Mouse (Mus musculus) ovary, postnatal 14 days (tissue): ENCODE data around the gene Ndufs1.
"Not testable (repeated sequence)": the region's sequence is repeated elsewhere in the genome, so short reads cannot be mapped to it uniquely, and the experiment has no call there.

Experiments
- DNase-seq: peaks from one replicate; pipeline ENCODE4 v3.0.0; 2022; ENCODE audit warnings: low spot score

The Ndufs1 gene

GRCm38 (mm10) chr1:63176604-63177421, at the start of gene Ndufs1, which contains the start of gene Eef1b2:
TSS of gene Ndufs1 (minus strand) at chr1:63176833.
TSS of gene Eef1b2 (plus strand) at chr1:63176825.
- peak; percentile 96 for DNase-seq

DNA sequence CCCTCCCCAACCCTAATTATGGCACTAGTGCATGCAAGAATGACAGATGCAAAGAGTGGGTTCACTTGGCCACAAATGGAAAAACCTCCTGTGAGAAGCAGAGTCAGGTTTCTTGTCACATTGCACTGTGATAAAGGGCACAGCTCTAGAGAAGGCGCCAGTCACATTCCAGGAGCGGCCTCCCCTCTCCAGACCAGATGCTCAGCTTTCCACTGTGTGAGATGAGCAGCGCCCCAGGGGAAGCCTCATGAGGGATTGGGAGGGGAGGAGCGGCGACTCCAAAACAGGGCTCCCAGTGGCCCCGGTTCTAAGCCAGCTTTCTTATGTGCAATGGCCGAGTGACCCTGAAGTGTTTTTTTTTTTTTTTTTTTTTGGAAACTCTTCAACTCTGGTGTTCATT, 49.3 kb upstream of the Ndufs1 start:
- DNase-seq, result no peak

GRCm38 (mm10) chr1:63225009-63225408, 48.4 kb upstream of the Ndufs1 start:
- DNase-seq, result no peak

DNA sequence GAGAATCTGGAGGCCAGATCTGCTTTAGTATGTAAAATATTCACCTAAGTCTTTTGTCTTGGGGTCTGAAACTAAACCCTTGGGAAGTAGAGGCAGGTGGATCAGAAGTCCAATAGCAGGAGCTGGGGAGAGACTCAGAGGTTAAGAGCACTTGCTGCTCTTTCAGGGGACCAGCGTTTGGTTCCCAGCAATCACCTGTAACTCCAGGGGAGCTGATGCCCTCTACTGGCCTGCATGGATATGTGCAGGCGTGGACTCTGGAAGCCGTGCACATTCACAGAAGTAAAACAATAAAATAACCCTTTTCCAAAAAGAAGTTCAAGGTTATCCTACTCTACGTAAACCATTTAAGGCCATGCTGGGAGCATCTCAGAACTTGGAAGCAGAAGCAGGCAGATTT, 42.6 kb upstream of the Ndufs1 start:
- DNase-seq, result no peak

DNA sequence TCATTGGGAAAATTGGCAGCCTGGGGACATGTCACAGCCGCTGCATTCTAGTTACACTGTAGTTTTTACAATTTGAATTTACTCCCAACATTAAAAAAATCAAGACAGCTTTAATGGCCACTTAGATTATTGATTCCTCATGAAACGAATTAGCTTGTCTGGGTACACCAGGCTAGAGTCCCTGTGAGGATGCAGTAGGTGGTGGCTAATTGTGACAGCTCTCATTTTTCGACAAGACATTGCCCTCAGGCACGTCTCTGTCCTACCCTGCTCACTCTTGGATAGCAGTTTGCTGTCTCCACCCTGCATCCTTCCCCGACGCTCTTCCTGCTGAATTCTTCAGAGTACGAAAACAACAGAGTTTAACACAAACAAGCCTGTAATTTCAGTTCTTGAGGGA, 38.0 kb upstream of the Ndufs1 start:
- no peak for DNase-seq

- DNase-seq, result no peak
Measured at GRCm38 (mm10) chr1:63214271-63214558, 37.6 kb upstream of the Ndufs1 start, which contains the start of gene Gpr1. TSS of gene Gpr1 (minus strand) at chr1:63214543.

DNA sequence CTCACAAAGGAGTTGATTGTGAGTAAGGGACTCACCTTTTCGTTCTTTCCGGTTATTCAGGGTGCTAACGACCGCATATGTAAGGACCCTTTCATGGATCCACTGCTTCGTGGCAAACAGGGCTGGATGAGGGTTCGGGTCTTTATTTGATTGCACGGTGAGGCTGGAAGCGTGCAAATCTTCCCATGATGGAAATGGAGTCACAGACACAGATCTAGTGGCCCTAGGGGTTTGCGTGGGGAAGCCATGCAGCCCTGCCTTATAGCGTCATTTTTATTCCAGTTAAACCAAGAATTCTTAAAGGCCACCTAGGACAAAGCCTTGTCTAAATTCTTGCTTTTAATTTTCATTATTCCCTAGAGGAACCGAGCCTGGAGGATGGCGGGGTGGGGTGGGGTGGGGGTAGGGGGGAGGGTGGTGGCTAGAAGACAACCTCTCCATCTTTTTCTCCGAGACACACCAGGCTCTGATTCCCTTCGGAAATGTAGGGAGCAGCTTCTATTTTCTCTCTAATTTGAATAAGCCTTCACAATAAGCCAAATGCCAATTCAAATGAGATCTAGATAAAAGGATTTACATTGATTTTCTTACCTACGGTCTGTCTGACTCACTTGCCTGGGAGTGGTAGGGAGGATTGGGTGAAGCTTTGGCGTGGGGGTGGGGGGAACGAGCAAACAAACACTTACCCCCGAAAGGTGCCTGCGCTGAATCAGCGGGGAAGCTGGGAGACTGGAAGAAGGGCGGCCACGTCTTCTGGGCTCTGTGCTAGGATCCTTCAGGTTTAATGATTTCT, 37.0 kb upstream of the Ndufs1 start:
- no peak for DNase-seq

GRCm38 (mm10) chr1:63209861-63210529, 33.4 kb upstream of the Ndufs1 start:
- DNase-seq, result no peak

- no peak for DNase-seq
Measured at GRCm38 (mm10) chr1:63207607-63208006, 31.0 kb upstream of the Ndufs1 start.

GRCm38 (mm10) chr1:63204660-63205394, 28.2 kb upstream of the Ndufs1 start:
- no peak for DNase-seq

- no peak for DNase-seq
Measured at GRCm38 (mm10) chr1:63203950-63204659, 27.5 kb upstream of the Ndufs1 start.

DNA sequence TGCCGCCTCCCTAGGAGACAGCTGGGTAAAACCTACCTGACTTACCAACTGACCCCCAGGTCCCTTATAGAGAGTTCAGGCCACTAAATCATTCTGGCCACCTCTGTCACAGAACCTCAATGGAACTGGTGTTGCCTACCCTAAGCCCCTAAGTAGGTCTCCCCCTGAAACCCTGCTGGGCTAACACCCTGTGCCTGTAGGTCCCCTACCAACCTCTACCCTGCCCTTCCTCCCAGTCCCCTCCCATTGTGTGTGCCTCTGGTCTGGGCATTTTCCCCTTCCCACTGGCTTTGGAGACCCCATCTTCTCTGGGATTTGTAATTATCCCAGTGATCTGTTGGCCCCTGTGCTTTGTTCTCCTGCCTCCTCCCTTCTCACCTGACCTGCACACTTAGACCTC, 26.8 kb upstream of the Ndufs1 start:
- DNase-seq, result no peak

- DNase-seq, result no peak
Measured at GRCm38 (mm10) chr1:63201672-63202071, 25.0 kb upstream of the Ndufs1 start.

DNA sequence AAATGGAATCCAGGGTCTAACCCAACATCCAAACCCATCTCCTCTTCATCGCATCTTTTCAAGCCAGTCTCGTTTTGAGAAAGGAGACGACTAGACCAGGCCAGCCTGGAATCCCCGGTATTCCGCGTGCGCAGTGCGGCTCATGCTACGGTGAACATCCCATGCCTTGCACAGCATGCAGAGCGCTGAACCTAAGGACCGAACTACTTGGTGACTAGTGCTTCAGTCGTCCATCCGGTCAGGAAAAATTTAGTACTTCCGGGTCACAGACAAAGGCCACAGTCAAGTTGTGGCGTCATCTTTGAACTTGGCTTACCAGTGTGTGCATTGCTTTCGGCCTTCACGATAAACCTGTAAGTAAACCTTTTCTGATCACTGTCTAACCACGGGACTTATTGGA, 23.7 kb upstream of the Ndufs1 start:
- no peak for DNase-seq

GRCm38 (mm10) chr1:63199387-63199786, 22.8 kb upstream of the Ndufs1 start:
- DNase-seq, result no peak

- DNase-seq, result no peak
Measured at GRCm38 (mm10) chr1:63195848-63196512, 19.3 kb upstream of the Ndufs1 start.

GRCm38 (mm10) chr1:63192306-63193065, 15.9 kb upstream of the Ndufs1 start:
- no peak for DNase-seq

- DNase-seq, result no peak
Measured at GRCm38 (mm10) chr1:63190851-63191250, 14.2 kb upstream of the Ndufs1 start.

DNA sequence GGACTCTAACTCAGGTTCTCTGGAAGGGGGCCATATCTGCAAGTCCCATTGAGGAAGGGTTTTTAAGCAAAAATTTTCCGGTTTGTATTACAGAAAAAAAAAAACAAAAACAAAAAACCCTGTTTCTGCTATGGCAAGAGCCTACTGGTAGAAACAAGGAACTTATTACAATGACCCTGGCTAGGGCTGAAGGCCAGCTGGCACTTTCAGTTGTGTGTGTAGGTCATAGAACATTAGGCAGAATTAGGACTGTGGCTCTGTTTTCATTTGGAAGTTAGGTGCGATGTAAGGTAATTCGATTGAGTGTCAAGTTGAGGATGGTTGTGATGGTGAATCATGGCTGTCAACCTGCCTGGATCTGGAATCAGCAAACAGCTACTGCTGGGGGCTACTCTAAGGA, 11.9 kb upstream of the Ndufs1 start:
- DNase-seq, result no peak

DNA sequence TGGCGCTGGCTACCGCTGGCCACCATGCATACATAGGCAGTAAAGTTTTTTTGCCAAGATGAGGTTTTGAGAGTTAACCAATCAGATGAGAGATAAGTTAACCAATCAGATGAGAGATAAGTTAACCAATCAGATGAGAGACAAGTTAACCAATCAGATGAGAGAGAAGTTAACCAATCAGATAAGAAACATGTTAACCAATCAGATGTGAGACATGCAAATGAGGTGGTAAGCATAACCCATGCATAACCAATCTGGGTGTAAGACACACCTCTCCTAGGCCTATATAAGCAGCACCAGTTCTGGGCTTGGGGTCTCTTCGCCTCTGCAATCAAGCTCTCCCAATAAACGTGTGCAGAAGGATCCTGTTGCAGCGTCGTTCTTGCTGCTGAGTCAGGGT, 8.8 kb upstream of the Ndufs1 start:
- not testable (repeated sequence) for DNase-seq
